Mouse (Mus musculus) hindbrain, embryonic 14.5 days (tissue): ENCODE results near the gene Klhdc10. TPM values are rescaled to one million over a fixed set of nuclear protein-coding genes. Genes with fewer than 3 reads are reported as not detected.

Experiments
- ATAC-seq: fragments of 200-750 bp; cut with Nextera tagmentation; 2 replicates; pipeline ENCODE4 v1.8.0; 2017; ENCODE audit warnings: moderate number of reproducible peaks, mild to moderate bottlenecking, moderate TSS enrichment, moderate library complexity; ENCODE audit not compliant: low FRiP score
- DNase-seq: peaks from one replicate; pipeline ENCODE4 v3.0.0-alpha.2; 2015; ENCODE audit warnings: low spot score
- H3K27ac ChIP-seq: fragments of 300-500 bp; sonication (generic); 2 replicates; pipeline ENCODE4 v1.5.1; 2014; ENCODE audit warnings: mild to moderate bottlenecking, moderate library complexity
- H3K27me3 ChIP-seq: fragments of 300-500 bp; sonication (generic); 2 replicates; pipeline ENCODE4 v1.6.1; 2014; ENCODE audit warnings: mild to moderate bottlenecking, low read length, mixed read lengths; ENCODE audit not compliant: control insufficient read depth, insufficient read depth
- H3K36me3 ChIP-seq: fragments of 300-500 bp; sonication (generic); replicated peaks from 2 replicates; pipeline ENCODE4 v1.6.1; 2014; ENCODE audit not compliant: control insufficient read depth, insufficient read depth
- H3K4me1 ChIP-seq: fragments of 300-500 bp; sonication (generic); replicated peaks from 2 replicates; pipeline ENCODE4 v1.6.1; 2014; ENCODE audit warnings: antibody characterized with exemption, low read length, mixed read lengths; ENCODE audit not compliant: control insufficient read depth, insufficient read depth
- H3K4me2 ChIP-seq: fragments of 300-500 bp; sonication (generic); replicated peaks from 2 replicates; pipeline ENCODE4 v1.6.1; 2014; ENCODE audit warnings: mild to moderate bottlenecking, moderate library complexity
- H3K4me3 ChIP-seq: fragments of 300-500 bp; sonication (generic); replicated peaks from 2 replicates; pipeline ENCODE4 v1.5.1; 2014; ENCODE audit warnings: mild to moderate bottlenecking, low read length
- H3K9ac ChIP-seq: fragments of 300-500 bp; sonication (generic); 2 replicates; pipeline ENCODE4 v1.6.1; 2014
- H3K9me3 ChIP-seq: fragments of 300-500 bp; sonication (generic); 2 replicates; pipeline ENCODE4 v1.6.1; 2016; ENCODE audit warnings: low read length; ENCODE audit not compliant: control insufficient read depth
- WGBS: fragments of 180-500 bp; shearing (Covaris S2); extraction: QIAGEN DNeasy Blood & Tissue Kit; methylation state at CpG from one replicate; pipeline ENCODE4 v1.1.7; 2014; 5-methylcytosine and 5-hydroxymethylcytosine counted together
- polyA plus RNA-seq: library from polyadenylated mRNA; unstranded; fragments of >200 nt; fragmentation: Nextera tagmentation; extraction: Ambion mirVana; gene quantifications from 2 replicates; pipeline ENCODE4 v1.2.1, GENCODE M21; 2014

Gene Klhdc10
- polyA plus RNA-seq, 1 experiment from 2014 or later, result 51.1 TPM

DNA sequence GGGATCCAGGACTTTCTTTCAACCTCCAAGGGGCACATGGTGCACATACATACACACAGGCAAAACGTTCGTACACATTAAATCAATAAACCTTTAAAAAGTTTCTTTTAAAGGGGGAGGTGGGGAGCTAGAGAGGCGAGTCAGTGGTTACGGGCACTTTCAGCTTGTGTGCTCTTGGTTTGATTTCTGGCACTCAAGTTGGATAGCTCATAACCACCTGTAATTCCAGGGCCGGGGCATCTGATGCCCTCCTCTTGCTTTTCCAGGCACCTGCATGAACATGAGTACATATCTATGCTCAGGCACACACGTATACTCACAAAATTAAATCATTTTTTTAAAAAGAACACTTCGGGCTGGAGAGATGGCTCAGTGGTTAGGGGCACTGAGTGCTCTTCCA is 9.7 kb upstream of the Klhdc10 start:
- peaks cover 6% of the 10 kb centered on the region; the same call in 1 of the 2 replicates for H3K4me1 ChIP-seq
- peaks cover 3% of the 10 kb centered on the region; the same call in 1 of the 2 replicates for H3K36me3 ChIP-seq
- no peak for DNase-seq
- no peak overlapping the region for H3K4me3 ChIP-seq
- no peak overlapping the region for H3K9ac ChIP-seq
- H3K27ac ChIP-seq, result no peak overlapping the region
- ATAC-seq, result no peak
- H3K4me2 ChIP-seq, result no peak overlapping the region
- no peaks in the 10 kb centered on the region for H3K9me3 ChIP-seq
- no peaks in the 10 kb centered on the region for H3K27me3 ChIP-seq
- WGBS, result 87% methylated on average over 7 of the region's 7 CpGs

DNA sequence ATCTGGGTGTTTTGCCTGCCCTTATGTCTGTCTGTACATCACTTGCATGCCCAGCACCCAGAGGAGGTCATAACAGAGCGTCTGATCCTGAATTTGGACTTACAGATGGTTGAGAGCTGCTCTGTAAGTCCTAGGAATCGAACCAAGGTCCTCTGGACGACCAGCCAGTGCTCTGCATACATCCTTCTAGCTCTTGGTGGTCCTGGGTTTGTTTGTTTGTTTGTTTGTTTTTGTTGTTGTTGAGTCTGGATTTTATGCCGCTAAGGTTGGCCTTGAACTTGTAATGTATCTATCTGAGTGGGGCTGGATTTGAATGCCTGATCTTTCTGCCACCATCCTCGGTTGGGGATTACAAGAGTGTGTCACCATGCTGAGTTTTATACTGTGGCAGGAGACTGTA is 1.5 kb upstream of the Klhdc10 start:
- Histone ChIP-seq H3K4me2 (peak overlapping the region; percentile 62), H3K27ac (peak overlapping the region; percentile 98), H3K4me3 (0 out of 2 replicates have a peak overlapping the region, but pooled peaks have one; percentile 99), H3K4me1 (peaks cover 11% of the 10 kb centered on the region), H3K36me3 (no peaks in the 10 kb centered on the region), H3K9ac (peak overlapping the region; percentile 97), H3K27me3 (no peaks in the 10 kb centered on the region), H3K9me3 (no peaks in the 10 kb centered on the region)
- ATAC-seq (no peak), DNase-seq (no peak)
- 88% methylated on average over 5 of the region's 5 CpGs for WGBS

DNA sequence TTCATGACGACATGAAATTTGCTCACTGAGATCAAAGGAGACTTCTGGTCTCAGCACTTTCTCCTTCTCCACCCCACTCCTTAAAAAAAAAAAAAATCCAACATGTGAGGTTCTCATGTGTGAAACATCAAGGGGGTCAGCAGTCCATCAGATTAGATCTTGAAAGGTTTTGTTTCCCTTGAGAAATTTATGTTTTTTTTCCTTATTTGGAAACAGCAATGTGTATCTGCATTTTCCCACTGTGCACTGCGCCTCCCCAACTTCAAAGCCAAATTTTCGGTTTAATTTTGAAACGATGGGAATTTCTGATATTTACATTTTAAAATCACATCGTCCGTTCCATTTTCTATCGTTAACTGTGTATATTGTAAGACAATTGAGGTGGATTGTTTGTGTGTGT is 952 bp upstream of the Klhdc10 start:
- Histone ChIP-seq H3K9me3 (no peaks in the 10 kb centered on the region), H3K9ac (peak overlapping the region; percentile 97), H3K4me2 (peak overlapping the region; percentile 62), H3K4me3 (peak overlapping the region; percentile 99), H3K27me3 (no peaks in the 10 kb centered on the region), H3K4me1 (peaks cover 11% of the 10 kb centered on the region), H3K36me3 (no peaks in the 10 kb centered on the region), H3K27ac (peak overlapping the region; percentile 98)
- DNase-seq (peak; percentile 70), ATAC-seq (no peak)
- WGBS, result 5% methylated on average over 7 of the region's 7 CpGs

DNA sequence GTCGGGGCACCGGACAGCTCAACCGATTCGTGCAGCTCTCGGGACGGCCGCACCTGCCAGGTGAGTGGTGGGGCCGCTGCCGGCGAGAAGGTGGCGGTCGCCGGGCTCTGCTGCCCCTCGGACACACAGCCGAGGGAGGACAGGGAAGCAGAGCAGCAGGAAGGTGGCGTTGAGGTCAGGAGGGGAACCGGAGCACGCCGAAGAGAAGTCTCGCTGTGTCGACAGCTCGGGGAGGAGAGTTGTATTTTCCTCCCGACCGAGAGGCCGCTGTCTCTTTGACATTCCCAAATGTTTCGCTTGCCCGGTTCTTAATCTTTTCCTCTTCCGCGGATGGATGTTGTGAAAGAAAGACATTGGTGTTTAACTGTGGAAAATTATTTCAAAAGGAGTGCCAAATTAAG is 423 bp downstream of the Klhdc10 start:
- ATAC-seq (no peak), DNase-seq (peak; percentile 25)
- WGBS, result 0% methylated on average over 29 of the region's 29 CpGs
- no peaks in the 10 kb centered on the region for H3K27me3 ChIP-seq
- H3K4me2 ChIP-seq, result peak overlapping the region; percentile 69
- peak overlapping the region; percentile 98 for H3K27ac ChIP-seq
- no peaks in the 10 kb centered on the region for H3K36me3 ChIP-seq
- peak overlapping the region; percentile 99 for H3K4me3 ChIP-seq
- no peaks in the 10 kb centered on the region for H3K9me3 ChIP-seq
- H3K4me1 ChIP-seq, result peaks cover 11% of the 10 kb centered on the region
- peak overlapping the region; percentile 97 for H3K9ac ChIP-seq

DNA sequence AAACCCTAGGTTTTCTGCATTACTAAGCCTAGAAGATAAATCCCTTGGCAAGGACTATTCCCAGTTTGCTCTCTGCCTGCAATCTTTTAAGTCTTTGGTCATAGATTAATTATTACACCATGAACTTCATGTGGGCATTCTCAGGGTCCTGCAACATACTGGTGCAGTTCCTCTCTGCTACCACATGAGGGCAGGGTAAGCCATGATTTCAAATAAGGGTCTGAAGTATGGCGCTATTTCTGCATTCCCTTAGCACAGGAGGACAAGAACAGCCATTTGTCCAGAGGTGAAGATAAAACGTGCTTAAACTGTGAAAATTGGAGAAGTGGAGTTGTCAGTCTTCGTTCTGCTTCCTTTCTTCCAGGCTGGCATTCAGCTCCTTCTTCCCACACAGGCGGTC is 1.8 kb downstream of the Klhdc10 start:
- Histone ChIP-seq H3K36me3 (no peaks in the 10 kb centered on the region), H3K9ac (peak overlapping the region; percentile 59), H3K27ac (peak overlapping the region; percentile 84), H3K4me2 (peak overlapping the region; percentile 57), H3K27me3 (no peaks in the 10 kb centered on the region), H3K9me3 (no peaks in the 10 kb centered on the region), H3K4me3 (peak overlapping the region; percentile 31), H3K4me1 (peaks cover 11% of the 10 kb centered on the region)
- no peak for ATAC-seq
- DNase-seq, result peak; percentile 84
- 16% methylated on average over 4 of the region's 4 CpGs for WGBS

DNA sequence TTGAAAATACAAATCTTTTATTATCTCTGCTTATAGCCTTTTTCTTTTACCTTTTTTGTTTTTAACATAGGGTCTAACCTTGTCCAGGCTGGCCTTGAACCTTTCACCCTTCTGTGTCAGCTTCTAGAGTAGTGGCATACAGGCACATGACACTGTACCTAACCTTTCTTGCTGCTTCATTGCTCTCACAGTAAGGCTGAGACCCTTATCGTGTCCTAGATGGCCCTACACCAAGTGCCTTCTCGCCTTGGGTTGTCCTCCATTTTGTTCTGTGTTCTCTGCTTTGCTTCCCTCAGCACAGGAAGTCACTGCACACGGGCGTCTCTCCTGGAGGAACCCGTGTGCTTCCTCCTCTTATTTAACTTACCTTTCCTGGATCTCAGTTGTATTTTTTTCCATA is 3.0 kb downstream of the Klhdc10 start:
- Histone ChIP-seq H3K27ac (peak overlapping the region; percentile 41; the same call in 1 of the 2 replicates), H3K27me3 (no peaks in the 10 kb centered on the region), H3K4me2 (peak overlapping the region; percentile 57), H3K9ac (peak overlapping the region; percentile 52; the same call in 1 of the 2 replicates), H3K9me3 (no peaks in the 10 kb centered on the region), H3K4me1 (peaks cover 11% of the 10 kb centered on the region), H3K4me3 (no peak overlapping the region), H3K36me3 (no peaks in the 10 kb centered on the region)
- DNase-seq (no peak), ATAC-seq (no peak)
- 83% methylated on average over 5 of the region's 5 CpGs for WGBS

DNA sequence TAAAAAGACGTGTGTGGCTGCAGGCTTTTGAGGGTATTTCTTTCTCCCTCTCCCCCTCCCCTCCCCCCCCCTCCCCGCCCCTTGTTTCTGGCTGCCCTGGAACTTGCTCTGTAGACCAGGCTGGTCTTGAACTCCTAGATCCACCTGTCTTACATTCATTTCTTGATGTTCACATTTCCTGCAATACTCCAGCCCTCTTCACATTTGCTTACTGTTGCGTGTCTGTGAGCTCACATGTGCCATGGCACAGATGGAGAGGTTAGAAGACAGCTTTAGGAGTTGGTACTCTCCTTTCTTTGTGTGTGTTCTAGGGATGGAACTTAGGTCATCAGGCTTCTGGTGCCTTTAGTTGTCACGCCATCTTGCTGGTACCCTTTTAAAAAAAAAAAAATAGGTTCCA is 6.6 kb downstream of the Klhdc10 start:
- Histone ChIP-seq H3K36me3 (no peaks in the 10 kb centered on the region), H3K27ac (no peak overlapping the region), H3K4me3 (no peak overlapping the region), H3K9ac (no peak overlapping the region), H3K9me3 (no peaks in the 10 kb centered on the region), H3K4me2 (no peak overlapping the region), H3K27me3 (no peaks in the 10 kb centered on the region), H3K4me1 (peaks cover 11% of the 10 kb centered on the region)
- no peak for DNase-seq
- WGBS, result 93% methylated on average over 4 of the region's 4 CpGs
- ATAC-seq, result no peak

DNA sequence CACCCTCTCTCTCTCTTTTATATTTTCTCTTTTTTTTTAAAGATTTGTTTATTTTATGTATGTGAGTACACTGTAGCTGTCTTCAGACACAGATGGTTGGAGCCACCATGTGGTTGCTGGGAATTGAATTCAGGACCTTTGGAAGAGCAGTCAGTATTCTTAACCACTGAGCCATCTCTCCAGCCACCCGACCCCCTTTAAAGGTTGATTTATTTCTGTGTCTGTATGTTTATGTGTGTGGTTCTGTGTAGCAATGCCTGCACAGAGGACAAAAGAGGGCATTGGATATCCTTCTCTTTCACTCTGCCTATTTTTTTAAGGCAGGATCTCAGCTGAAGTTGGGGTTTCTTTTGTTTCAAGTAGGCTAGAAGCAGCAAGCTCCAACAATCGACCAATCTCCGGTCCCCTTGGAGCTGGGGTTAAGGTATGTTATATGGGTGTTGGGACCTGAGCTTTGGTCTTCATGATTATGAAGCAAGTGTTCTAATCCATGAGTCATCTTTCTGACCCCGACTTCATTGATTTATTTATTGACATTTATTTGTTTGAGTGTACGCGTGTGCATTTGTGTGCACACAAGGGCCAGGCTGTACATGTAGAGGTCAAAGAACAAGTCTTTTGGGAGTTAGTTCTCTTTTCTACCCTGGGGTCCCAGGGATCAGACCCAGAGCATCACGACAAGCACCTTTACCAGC is 7.9 kb downstream of the Klhdc10 start:
- H3K4me3 ChIP-seq, result no peak overlapping the region
- 91% methylated on average over 7 of the region's 7 CpGs for WGBS
- no peak for DNase-seq
- no peaks in the 10 kb centered on the region for H3K27me3 ChIP-seq
- H3K9ac ChIP-seq, result no peak overlapping the region
- no peak overlapping the region for H3K4me2 ChIP-seq
- no peak overlapping the region for H3K27ac ChIP-seq
- ATAC-seq, result no peak
- no peaks in the 10 kb centered on the region for H3K36me3 ChIP-seq
- peaks cover 4% of the 10 kb centered on the region for H3K4me1 ChIP-seq
- no peaks in the 10 kb centered on the region for H3K9me3 ChIP-seq

DNA sequence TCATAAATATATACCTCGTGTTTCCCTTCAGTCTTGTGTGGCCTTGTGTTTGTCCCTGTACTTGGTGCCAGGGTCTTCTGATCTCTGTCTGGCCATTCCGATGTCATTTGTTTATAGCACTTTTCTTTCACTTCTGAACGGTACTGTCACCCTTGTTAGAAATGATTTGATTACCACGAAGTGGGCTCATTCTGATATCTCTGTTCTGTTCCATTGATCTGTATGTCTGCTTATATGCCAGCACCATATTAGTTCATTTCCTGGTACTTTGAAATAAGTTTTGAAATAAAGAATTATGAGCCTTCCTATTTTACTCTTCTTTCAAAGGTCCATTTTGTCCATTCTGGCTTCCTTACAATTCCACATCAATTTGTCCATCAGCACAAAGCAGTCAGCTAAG is 9.6 kb downstream of the Klhdc10 start:
- DNase-seq (no peak), ATAC-seq (no peak)
- Histone ChIP-seq H3K9me3 (no peaks in the 10 kb centered on the region), H3K27me3 (no peaks in the 10 kb centered on the region), H3K4me1 (no peaks in the 10 kb centered on the region), H3K9ac (no peak overlapping the region), H3K27ac (no peak overlapping the region), H3K36me3 (no peaks in the 10 kb centered on the region), H3K4me3 (no peak overlapping the region), H3K4me2 (no peak overlapping the region)
- WGBS, result 88% methylated on average over 4 of the region's 4 CpGs
